Mouse (Mus musculus) spleen, adult 2 months (tissue): Measurements from ENCODE around the gene Errfi1.

ENCODE experiments used
- CTCF ChIP-seq: fragments of 200-500 bp; IDR thresholded peaks from 2 replicates; pipeline ENCODE4 v1.5.1; 2011; ENCODE audit warnings: mild to moderate bottlenecking, inconsistent platforms; ENCODE audit not compliant: insufficient read depth, insufficient read length, insufficient replicate concordance; ENCODE audit errors: extremely low read depth
- POLR2A ChIP-seq: fragments of 200-500 bp; IDR thresholded peaks from 2 replicates; pipeline ENCODE4 v1.6.1; 2011; ENCODE audit warnings: low read depth, low read length, inconsistent platforms

DNA sequence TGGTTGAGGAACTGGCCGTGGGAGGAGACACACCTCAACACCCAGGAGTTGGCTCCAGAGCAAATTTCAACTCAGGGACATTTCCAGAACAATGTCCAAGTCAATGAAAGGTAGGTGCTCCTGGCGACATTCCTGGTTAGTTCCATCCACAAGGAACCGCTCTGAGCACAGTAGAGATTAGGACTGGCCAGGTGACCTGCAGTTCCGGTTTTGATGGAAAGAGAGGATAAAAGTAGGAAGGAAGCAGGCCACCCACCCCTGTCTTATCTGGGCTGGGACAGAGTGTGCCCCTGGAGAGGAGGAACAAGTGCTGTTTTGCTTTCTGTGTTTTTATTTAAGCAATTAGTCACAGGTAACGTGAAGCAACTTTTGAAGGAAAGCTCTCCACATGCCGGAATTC is 28.8 kb upstream of the Errfi1 start:
- no peak for TF ChIP-seq POLR2A
- no peak for TF ChIP-seq CTCF
